In the genomic region with DNA sequence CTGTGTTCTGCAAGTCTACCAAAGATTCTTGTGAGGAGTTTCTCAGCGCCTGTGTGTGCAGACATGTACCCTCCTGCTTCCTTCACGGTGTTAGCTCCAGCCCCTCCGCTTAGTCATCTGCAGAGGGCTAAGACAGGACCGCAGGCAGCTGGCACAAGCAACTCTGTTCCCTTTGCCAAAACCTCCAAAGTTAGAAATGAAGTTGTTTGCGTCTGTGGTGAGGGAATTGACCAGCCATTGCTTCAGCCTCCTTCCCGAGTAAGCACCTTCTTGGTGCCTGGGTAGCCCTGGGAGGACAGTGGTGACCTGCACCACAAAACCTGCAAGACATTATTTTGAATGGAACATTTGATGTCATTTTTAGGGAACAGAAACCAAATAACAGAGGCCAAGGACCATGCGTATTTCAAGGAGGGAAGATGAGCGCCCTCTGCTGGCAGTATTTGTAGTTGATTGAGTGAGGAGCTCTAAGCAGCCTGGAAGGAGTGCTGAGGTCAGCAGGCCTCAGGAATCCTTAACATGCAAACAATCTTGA, we compare ENCODE assay signal across 8 mouse cellular contexts. TPM values are rescaled to one million over a fixed set of nuclear protein-coding genes. Genes with fewer than 3 reads are reported as not detected.
A peak's percentile ranks its signal among the peaks of the same experiment; 100 is the strongest.
DNase-seq lines count a peak whose midpoint lies in the region; ATAC-seq and TF ChIP-seq lines count a peak whose summit lies in the region.

No protein-coding gene starts in this region.

- DNase-seq in Patski (ENCODE audit: low read depth, low spot score): peak; percentile 81
- DNase-seq in cerebellum, adult 8-10 months: peak; percentile 82
- DNase-seq in frontal cortex, adult 2 months (ENCODE audit: extremely low spot score in 1 of 2, low spot score in 1 of 2): peak; percentile 61 to 92
- peak; percentile 67 to 92 for DNase-seq in layer of hippocampus, postnatal 25 days (ENCODE audit: extremely low spot score in 1 of 2, low spot score in 1 of 2)
- DNase-seq in lung, postnatal 4 days: peak; percentile 73 to 88
- DNase-seq in right cerebral cortex, postnatal 10 days (ENCODE audit: low spot score in 2 of 2): peak; percentile 85 to 88
- peak; percentile 89 for DNase-seq in urinary bladder, postnatal 14 days (ENCODE audit: low spot score)

- POLR2A ChIA-PET in Patski (lab: Charles Lee): interaction anchor here (1.0 kb wide), 1 partner anchor 297 kb away, joined by 3 read pairs; no protein-coding TSS in a partner anchor

- no peaks in the 10 kb centered on the region for H3K27me3 ChIP-seq in Patski
- H3K27me3 ChIP-seq in hindbrain, embryonic 13.5 days: no peaks in the 10 kb centered on the region

- peak; percentile 94 for TF ChIP-seq CTCF in Patski (IDR thresholded peaks at IDR 0.05)

- peak; percentile 68 for ATAC-seq in Patski
- ATAC-seq in hindbrain, embryonic 13.5 days (ENCODE audit: low FRiP score): 0 out of 2 replicates have a peak, but pooled peaks have one; percentile 24

- H3K27ac ChIP-seq in hindbrain, embryonic 13.5 days: 0 out of 2 replicates have a peak overlapping the region, but pooled peaks have one; percentile 48

- no peak overlapping the region for H3K4me3 ChIP-seq in hindbrain, embryonic 13.5 days

- no peaks in the 10 kb centered on the region for H3K9me3 ChIP-seq in hindbrain, embryonic 13.5 days

- in situ Hi-C loops in Patski (cut with MboI; ENCODE audit: low pct_unique_long_range_greater_than_20kb): no loop called here

- CTCF ChIA-PET in Patski (lab: Charles Lee): interaction anchor here (0.9 to 2.9 kb wide), 9 partner anchors 10 to 120 kb away, joined by 3 to 13 read pairs (median 4); no protein-coding TSS in a partner anchor

- 0 out of 2 replicates have a peak, but pooled peaks cover 3% of the 10 kb centered on the region for H3K4me1 ChIP-seq in hindbrain, embryonic 13.5 days (replicated peaks)

- H3K36me3 ChIP-seq in hindbrain, embryonic 13.5 days: peaks cover 11% of the 10 kb centered on the region

- H3K4me2 ChIP-seq in hindbrain, embryonic 13.5 days: no peak overlapping the region

- no peak overlapping the region for H3K9ac ChIP-seq in hindbrain, embryonic 13.5 days

- WGBS in hindbrain, embryonic 13.5 days: 54% methylated on average over 8 of the region's 8 CpGs

RNA-seq across cellular contexts. Expression of gene Nfu1, which starts 6.4 kb away (rescaled TPM):
- polyA plus RNA-seq in Patski (2021): 105 TPM
- polyA plus RNA-seq in frontal cortex, adult 2 months (2012; rRNA removed): 110 and 130 TPM in 2 replicates
- polyA plus RNA-seq in hindbrain, embryonic 13.5 days (2015; fragmentation: Nextera tagmentation; extraction: Ambion mirVana): 126 and 130 TPM in 2 replicates
- 10 to 100 TPM; 57.5 to 59.6 TPM for total RNA-seq in layer of hippocampus, postnatal 25 days (2021)

RNA-seq across cellular contexts. Expression of gene Gfpt1, which starts 40.1 kb away (rescaled TPM):
- 46.1 TPM for polyA plus RNA-seq in Patski (2021)
- polyA plus RNA-seq in frontal cortex, adult 2 months (2012; rRNA removed): 25.5 and 29.4 TPM in 2 replicates
- 19.0 and 22.5 TPM in 2 replicates for polyA plus RNA-seq in hindbrain, embryonic 13.5 days (2015; fragmentation: Nextera tagmentation; extraction: Ambion mirVana)
- 10 to 100 TPM; 50.0 to 51.7 TPM for total RNA-seq in layer of hippocampus, postnatal 25 days (2021)
